Mouse (Mus musculus): ENCODE measurements around the gene Gng8.

The Gng8 gene

GRCm38 (mm10) chr7:16924037-16924834 is 32.6 kb downstream of the Gng8 start, which contains the start of gene Calm3:
Gene Calm3, minus strand, starts transcription at chr7:16924114.
- peak; percentile 100 for DNase-seq (ENCODE audit: low read depth)

- DNase-seq (ENCODE audit: low read depth) = no peak
Observed at GRCm38 (mm10) chr7:16928341-16928740, 36.8 kb downstream of the Gng8 start.

- peak; percentile 86 for DNase-seq (ENCODE audit: low read depth)
Observed at GRCm38 (mm10) chr7:16930850-16931249, 39.3 kb downstream of the Gng8 start.

- DNase-seq (ENCODE audit: low read depth) = peak; percentile 93
Observed at GRCm38 (mm10) chr7:16931968-16932627, 40.5 kb downstream of the Gng8 start.

GRCm38 (mm10) chr7:16932704-16933577 is 41.4 kb downstream of the Gng8 start:
- peak; percentile 81 for DNase-seq (ENCODE audit: low read depth)

- no peak for DNase-seq (ENCODE audit: low read depth)
Observed at GRCm38 (mm10) chr7:16937312-16937711, 45.7 kb downstream of the Gng8 start.

GRCm38 (mm10) chr7:16938117-16938791 is 46.7 kb downstream of the Gng8 start:
- DNase-seq (ENCODE audit: low read depth) = no peak

- no peak for DNase-seq (ENCODE audit: low read depth)
Observed at GRCm38 (mm10) chr7:16940292-16940691, 48.7 kb downstream of the Gng8 start.

GRCm38 (mm10) chr7:16942861-16943260 is 51.3 kb downstream of the Gng8 start:
- no peak for DNase-seq (ENCODE audit: low read depth)

GRCm38 (mm10) chr7:16944061-16944807 is 52.6 kb downstream of the Gng8 start, which contains the start of gene Pnmal2:
Gene Pnmal2, plus strand, starts transcription at chr7:16944682.
- DNase-seq (ENCODE audit: low read depth) = peak; percentile 71

- DNase-seq (ENCODE audit: low read depth) = no peak
Observed at GRCm38 (mm10) chr7:16944808-16945315, 53.3 kb downstream of the Gng8 start.
